Mouse (Mus musculus) stomach, postnatal 0 days (tissue): ENCODE results near the gene Pfkfb3. TPM values are rescaled to one million over a fixed set of nuclear protein-coding genes. Genes with fewer than 3 reads are reported as not detected.
A peak's percentile ranks its signal among the peaks of the same experiment; 100 is the strongest.

Experiments used
- ATAC-seq: fragments of 200-750 bp; cut with Nextera tagmentation; 2 replicates; pipeline ENCODE4 v1.8.0; 2017; ENCODE audit not compliant: low FRiP score, low TSS enrichment
- DNase-seq: peaks from one replicate; pipeline ENCODE4 v3.0.0-alpha.2; 2016; ENCODE audit warnings: low spot score
- H3K27ac ChIP-seq: fragments of 300-500 bp; sonication (generic); replicated peaks from 2 replicates; pipeline ENCODE4 v1.5.1; 2014; ENCODE audit warnings: mild to moderate bottlenecking, control low read depth
- H3K27me3 ChIP-seq: fragments of 300-500 bp; sonication (generic); 2 replicates; pipeline ENCODE4 v1.6.1; 2014; ENCODE audit warnings: low read length; ENCODE audit not compliant: control insufficient read depth, insufficient read depth
- H3K36me3 ChIP-seq: fragments of 300-500 bp; sonication (generic); 2 replicates; pipeline ENCODE4 v1.6.1; 2014; ENCODE audit warnings: low read length, mixed read lengths; ENCODE audit not compliant: control insufficient read depth, insufficient read depth
- H3K4me1 ChIP-seq: fragments of 300-500 bp; sonication (generic); replicated peaks from 2 replicates; pipeline ENCODE4 v1.6.1; 2014; ENCODE audit warnings: antibody characterized with exemption; ENCODE audit not compliant: control insufficient read depth, insufficient read depth
- H3K4me2 ChIP-seq: fragments of 300-500 bp; sonication (generic); replicated peaks from 2 replicates; pipeline ENCODE4 v1.6.1; 2014; ENCODE audit warnings: low read depth, mild to moderate bottlenecking, control low read depth, moderate library complexity
- H3K4me3 ChIP-seq: fragments of 300-500 bp; sonication (generic); 2 replicates; pipeline ENCODE4 v1.5.1; 2014; ENCODE audit warnings: low read depth, low read length, control low read depth
- H3K9ac ChIP-seq: fragments of 300-500 bp; sonication (generic); 2 replicates; pipeline ENCODE4 v1.6.1; 2014; ENCODE audit warnings: mild to moderate bottlenecking, low read length, control low read depth, mixed read lengths
- H3K9me3 ChIP-seq: fragments of 300-500 bp; sonication (generic); 2 replicates; pipeline ENCODE4 v1.6.1; 2016; ENCODE audit warnings: low read length; ENCODE audit not compliant: control insufficient read depth
- CTCF ChIP-seq: IDR thresholded peaks from 2 replicates; pipeline ENCODE4 v1.5.1; 2016; ENCODE audit warnings: antibody characterized with exemption, low read depth, mild to moderate bottlenecking, moderate library complexity
- EP300 ChIP-seq: optimal IDR thresholded peaks from 2 replicates; pipeline ENCODE3; 2016; ENCODE audit warnings: antibody characterized with exemption
- WGBS: fragments of 180-500 bp; shearing (Covaris S2); extraction: QIAGEN DNeasy Blood & Tissue Kit; methylation state at CpG from one replicate; pipeline ENCODE4 v1.1.7; 2014; 5-methylcytosine and 5-hydroxymethylcytosine counted together
- polyA plus RNA-seq: library from polyadenylated mRNA; unstranded; fragments of >200 nt; fragmentation: Nextera tagmentation; extraction: Ambion mirVana; gene quantifications from 2 replicates; pipeline ENCODE4 v1.2.1, GENCODE M21; 2015

The Pfkfb3 gene
- polyA plus RNA-seq, 1 experiment from 2014 or later: 5.5 TPM

- Histone ChIP-seq H3K27ac (no peak overlapping the region), H3K4me1 (peaks cover 5% of the 10 kb centered on the region; the same call in 1 of the 2 replicates), H3K4me2 (no peak overlapping the region), H3K36me3 (no peaks in the 10 kb centered on the region), H3K9me3 (no peaks in the 10 kb centered on the region), H3K9ac (no peak overlapping the region), H3K4me3 (no peak overlapping the region), H3K27me3 (no peaks in the 10 kb centered on the region)
- no peak for ATAC-seq
- DNase-seq: no peak
- WGBS: 50% methylated on average over 3 of the region's 3 CpGs
- TF ChIP-seq EP300: no peak
- TF ChIP-seq CTCF: no peak
Measured at GRCm38 (mm10) chr2:11557244-11557643, 3.4 kb upstream of the Pfkfb3 start.

GRCm38 (mm10) chr2:11555316-11555715, 1.4 kb upstream of the Pfkfb3 start:
- peaks cover 5% of the 10 kb centered on the region; the same call in 1 of the 2 replicates for H3K4me1 ChIP-seq
- 72% methylated on average over 6 of the region's 6 CpGs for WGBS
- no peak overlapping the region for H3K4me2 ChIP-seq
- no peak overlapping the region for H3K27ac ChIP-seq
- H3K4me3 ChIP-seq: no peak overlapping the region
- no peaks in the 10 kb centered on the region for H3K9me3 ChIP-seq
- DNase-seq (no peak), ATAC-seq (no peak)
- no peak overlapping the region for H3K9ac ChIP-seq
- no peaks in the 10 kb centered on the region for H3K27me3 ChIP-seq
- no peaks in the 10 kb centered on the region for H3K36me3 ChIP-seq
- TF ChIP-seq EP300 (no peak), CTCF (no peak)

GRCm38 (mm10) chr2:11552966-11553451, 868 bp downstream of the Pfkfb3 start:
- peak overlapping the region; percentile 99 for H3K4me2 ChIP-seq
- H3K27me3 ChIP-seq: no peaks in the 10 kb centered on the region
- WGBS: 13% methylated on average over 15 of the region's 15 CpGs
- peak overlapping the region; percentile 57 for H3K4me3 ChIP-seq
- no peaks in the 10 kb centered on the region for H3K9me3 ChIP-seq
- H3K9ac ChIP-seq: peak overlapping the region; percentile 63
- peaks cover 5% of the 10 kb centered on the region; the same call in 1 of the 2 replicates for H3K4me1 ChIP-seq
- no peak overlapping the region for H3K27ac ChIP-seq
- DNase-seq (no peak), ATAC-seq (peak; percentile 35; the same call in 1 of the 2 replicates)
- no peaks in the 10 kb centered on the region for H3K36me3 ChIP-seq
- TF ChIP-seq EP300 (no peak), CTCF (no peak)

- no peak for TF ChIP-seq EP300
- TF ChIP-seq CTCF: no peak
- Histone ChIP-seq H3K27ac (no peak overlapping the region), H3K27me3 (no peaks in the 10 kb centered on the region), H3K36me3 (no peaks in the 10 kb centered on the region), H3K9ac (no peak overlapping the region), H3K4me2 (peak overlapping the region; percentile 99; the same call in 1 of the 2 replicates), H3K4me1 (peaks cover 5% of the 10 kb centered on the region; the same call in 1 of the 2 replicates), H3K9me3 (no peaks in the 10 kb centered on the region), H3K4me3 (no peak overlapping the region)
- WGBS: 28% methylated on average over 9 of the region's 9 CpGs
- ATAC-seq (no peak), DNase-seq (no peak)
Measured at GRCm38 (mm10) chr2:11552297-11552821, 1.5 kb downstream of the Pfkfb3 start.

- no peak overlapping the region for H3K9ac ChIP-seq
- no peaks in the 10 kb centered on the region for H3K9me3 ChIP-seq
- H3K27me3 ChIP-seq: no peaks in the 10 kb centered on the region
- H3K4me2 ChIP-seq: no peak overlapping the region
- no peak for ATAC-seq
- H3K27ac ChIP-seq: no peak overlapping the region
- H3K4me1 ChIP-seq: peaks cover 5% of the 10 kb centered on the region; the same call in 1 of the 2 replicates
- H3K4me3 ChIP-seq: no peak overlapping the region
- DNase-seq: no peak
- no peaks in the 10 kb centered on the region for H3K36me3 ChIP-seq
- TF ChIP-seq CTCF (no peak), EP300 (no peak)
- 38% methylated on average over 1 of the region's 1 CpGs for WGBS
Measured at GRCm38 (mm10) chr2:11551726-11552125, 2.2 kb downstream of the Pfkfb3 start.

GRCm38 (mm10) chr2:11548508-11548907, 5.4 kb downstream of the Pfkfb3 start:
- H3K27me3 ChIP-seq: no peaks in the 10 kb centered on the region
- H3K4me1 ChIP-seq: peaks cover 5% of the 10 kb centered on the region; the same call in 1 of the 2 replicates
- TF ChIP-seq EP300: no peak
- no peak for TF ChIP-seq CTCF
- no peak overlapping the region for H3K4me2 ChIP-seq
- WGBS: 86% methylated on average over 10 of the region's 10 CpGs
- no peak overlapping the region for H3K27ac ChIP-seq
- no peak overlapping the region for H3K4me3 ChIP-seq
- no peak for DNase-seq
- H3K9me3 ChIP-seq: no peaks in the 10 kb centered on the region
- ATAC-seq: no peak
- no peak overlapping the region for H3K9ac ChIP-seq
- H3K36me3 ChIP-seq: no peaks in the 10 kb centered on the region
